Mouse (Mus musculus) central nervous system, embryonic 11.5 days (tissue): Measurements from ENCODE around the gene Clasp2. TPM values are rescaled to one million over a fixed set of nuclear protein-coding genes. Genes with fewer than 3 reads are reported as not detected.

Experiments
- polyA plus RNA-seq: library from polyadenylated mRNA; depleted of rRNA; stranded (reverse); fragments of >200 nt; gene quantifications from 2 replicates; pipeline ENCODE4 v1.2.3, GENCODE M21; 2012; rRNA removed

Gene Clasp2
- polyA plus RNA-seq: 39.6 and 45.1 TPM in 2 replicates

DNA sequence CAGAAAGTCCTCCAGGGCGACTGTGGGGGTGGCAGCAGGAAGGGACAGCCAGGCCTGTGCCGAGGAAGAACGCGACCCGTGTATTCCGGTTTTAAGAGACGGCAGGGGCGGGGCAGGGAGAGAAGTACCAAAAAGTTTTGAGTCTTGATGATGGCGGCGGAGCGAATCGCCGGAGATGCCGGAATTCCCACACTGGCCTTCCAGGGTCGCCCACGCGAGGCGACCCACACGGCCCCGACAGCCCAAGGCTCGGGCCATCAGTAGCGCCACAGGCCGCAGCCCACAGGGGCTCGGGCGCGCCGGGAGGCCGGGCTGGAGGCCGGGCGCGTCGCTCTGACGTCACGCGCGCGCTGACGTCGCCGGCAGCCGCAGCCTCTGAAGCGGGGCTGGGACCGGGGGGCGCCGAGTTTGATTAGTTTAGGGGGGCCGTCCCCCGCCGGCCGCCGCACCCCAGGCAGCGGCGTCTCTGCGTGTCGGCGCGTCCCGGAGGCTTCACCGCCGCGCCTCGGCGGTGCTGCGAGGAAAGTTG, at the start of gene Clasp2:
TSS of gene Clasp2 (plus strand) at position 366 of the 529 bp plus-strand sequence.

DNA sequence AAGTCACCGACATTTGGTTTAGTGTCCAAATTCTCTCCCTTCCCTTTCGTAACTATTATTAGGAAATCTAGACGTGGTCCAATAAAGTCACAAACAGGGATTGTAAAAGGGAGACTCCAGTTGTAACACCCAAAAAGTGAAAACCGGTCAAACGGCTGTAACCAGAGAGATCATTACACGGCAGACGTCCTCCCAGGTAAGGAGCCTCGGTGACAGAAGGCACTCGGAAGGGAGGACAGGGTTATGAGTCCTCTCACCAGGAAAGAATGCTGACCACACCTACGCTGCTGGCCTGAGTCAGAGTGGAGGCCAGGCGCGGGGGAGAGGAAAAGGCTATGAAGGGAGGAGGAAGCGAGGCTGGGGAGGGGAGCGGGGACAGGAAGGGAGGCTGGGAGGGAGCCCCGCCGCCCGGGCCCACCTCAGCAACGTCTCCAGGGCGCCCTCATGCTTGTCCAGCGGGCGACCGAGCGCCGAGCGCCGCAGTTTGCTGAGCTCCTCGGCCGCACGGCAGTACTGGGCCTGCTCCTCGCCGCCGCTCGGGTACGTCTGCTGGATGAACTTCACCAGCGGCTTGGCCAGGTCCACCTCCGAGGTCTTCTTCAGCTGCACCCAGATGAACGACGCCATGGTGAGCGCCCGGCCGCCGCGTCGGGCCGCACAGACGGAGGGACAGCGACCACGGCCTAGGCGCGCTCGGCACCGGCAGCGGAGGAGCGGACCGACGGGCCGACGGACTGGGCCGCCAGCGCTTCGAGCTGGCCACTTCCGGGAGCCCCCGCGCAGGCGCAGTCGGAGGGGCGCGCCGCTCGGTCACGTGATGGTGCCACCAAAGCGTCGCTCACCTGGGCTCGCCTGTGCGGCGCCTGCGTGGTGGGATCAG, 33.6 kb upstream of the Clasp2 start, which contains the start of gene Pdcd6ip:
TSS of gene Pdcd6ip (minus strand) at position 779 of the 880 bp plus-strand sequence.

DNA sequence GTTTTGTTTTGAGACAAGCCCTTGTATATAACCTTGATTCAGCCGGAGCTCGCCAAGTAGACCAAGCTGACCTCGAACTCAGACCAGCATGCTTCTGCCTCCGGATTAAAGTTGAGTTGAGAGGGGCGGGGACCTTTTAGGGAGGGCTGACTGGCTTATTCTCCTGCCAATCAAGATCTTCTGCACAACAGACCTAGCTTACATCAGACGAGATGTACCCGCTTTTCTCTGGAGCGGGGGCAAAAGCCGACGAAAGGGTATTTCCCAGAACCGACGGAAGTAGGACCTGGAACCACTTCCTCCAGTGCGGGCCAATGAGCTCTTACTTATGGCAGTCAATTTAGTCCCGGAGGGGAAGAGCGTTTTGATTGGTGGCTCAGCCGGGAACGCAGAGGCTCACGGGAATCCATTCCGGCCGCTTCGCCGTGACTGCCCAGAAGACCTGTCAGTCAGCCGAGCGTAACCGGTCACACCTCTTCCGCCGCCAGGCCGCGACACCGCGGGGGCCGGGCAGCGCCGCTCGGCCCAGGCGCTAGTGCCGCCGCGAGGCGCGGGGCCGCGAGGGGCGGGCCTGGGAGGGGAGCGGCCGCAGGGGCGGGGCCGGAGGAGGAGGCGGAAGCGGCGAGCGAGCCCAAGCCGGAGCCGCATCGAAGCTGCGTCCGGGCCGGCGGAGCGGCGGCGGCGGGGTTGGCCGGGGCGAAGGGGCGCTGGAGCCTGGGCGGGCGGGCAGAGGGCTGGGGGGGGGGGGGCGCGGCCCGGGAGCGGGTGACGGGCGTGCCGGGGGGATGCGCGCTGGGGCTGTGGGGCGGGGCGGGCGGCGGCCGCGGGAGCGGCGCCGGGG, 189.5 kb downstream of the Clasp2 start, which contains the start of gene Ubp1:
TSS of gene Ubp1 (plus strand) at position 401 of the 841 bp plus-strand sequence.

Other genes with a start within 250 kb of the Clasp2 start
- gene Pdcd6ip, start 33.2 kb upstream of the Clasp2 start, polyA plus RNA-seq: 45.6 and 50.4 TPM in 2 replicates
- 116 and 152 TPM in 2 replicates for gene Ubp1, start 189.5 kb downstream of the Clasp2 start, polyA plus RNA-seq